Mouse (Mus musculus) cerebellum, adult 2 months (tissue): ENCODE data around the gene Med13l. TPM values are rescaled to one million over a fixed set of nuclear protein-coding genes. Genes with fewer than 3 reads are reported as not detected.

Experiments
- DNase-seq, 2 experiments: peaks; one replicate each; pipeline ENCODE4 v3.0.0; 2021
- H3K27ac ChIP-seq: fragments of 200-500 bp; 2 replicates; pipeline ENCODE4 v1.5.1; 2012; ENCODE audit warnings: low read length, control low read depth, inconsistent platforms; ENCODE audit not compliant: insufficient read depth
- H3K27me3 ChIP-seq: fragments of 200-500 bp; 2 replicates; pipeline ENCODE4 v1.6.1; 2012; ENCODE audit warnings: inconsistent platforms, mild to moderate bottlenecking, low read length, moderate library complexity; ENCODE audit not compliant: control insufficient read depth, insufficient read depth
- H3K4me1 ChIP-seq: fragments of 200-500 bp; 2 replicates; pipeline ENCODE4 v1.6.1; 2011; ENCODE audit warnings: low read length; ENCODE audit not compliant: control insufficient read depth, insufficient read depth
- H3K4me3 ChIP-seq: fragments of 200-500 bp; replicated peaks from 2 replicates; pipeline ENCODE3; 2011; ENCODE audit warnings: mild to moderate bottlenecking, low read depth, low read length, control low read depth; ENCODE audit not compliant: insufficient read depth
- CTCF ChIP-seq: fragments of 200-500 bp; IDR thresholded peaks from 2 replicates; pipeline ENCODE4 v1.5.1; 2011; ENCODE audit warnings: low read depth, mild to moderate bottlenecking, control low read depth, low read length, moderate library complexity, borderline replicate concordance; ENCODE audit not compliant: insufficient read depth
- POLR2A ChIP-seq: fragments of 200-500 bp; IDR thresholded peaks from 2 replicates; pipeline ENCODE4 v1.6.1; 2011; ENCODE audit warnings: low read length, control low read depth, borderline replicate concordance; ENCODE audit not compliant: insufficient read depth
- WGBS: fragments of 180-500 bp; shearing (Covaris S2); methylation state at CpG from one replicate; pipeline ENCODE4 v1.1.7; 2018; 5-methylcytosine and 5-hydroxymethylcytosine counted together
- polyA plus RNA-seq: library from polyadenylated mRNA; depleted of rRNA; stranded (reverse); fragments of >200 nt; gene quantifications from 2 replicates; pipeline ENCODE4 v1.2.3, GENCODE M21; 2012

The Med13l gene
- polyA plus RNA-seq, 1 experiment, result 22.7 TPM

- no peaks in the 10 kb centered on the region for H3K27me3 ChIP-seq
- WGBS, result 47% methylated on average over 6 of the region's 6 CpGs
- no peak overlapping the region for H3K27ac ChIP-seq
- no peak for DNase-seq
- TF ChIP-seq CTCF, result no peak
- no peak for TF ChIP-seq POLR2A
- H3K4me1 ChIP-seq, result no peaks in the 10 kb centered on the region
- H3K4me3 ChIP-seq, result no peak overlapping the region
Observed at GRCm38 (mm10) chr5:118814052-118814451, 253.6 kb downstream of the Med13l start.
